Mouse (Mus musculus) kidney, embryonic 14.5 days (tissue): ENCODE measurements around the gene Smim12. TPM values are rescaled to one million over a fixed set of nuclear protein-coding genes. Genes with fewer than 3 reads are reported as not detected.

ENCODE experiments used
- ATAC-seq: fragments of 200-750 bp; cut with Nextera tagmentation; 2 replicates; pipeline ENCODE4 v1.8.0; 2017; ENCODE audit warnings: moderate number of reproducible peaks, mild to moderate bottlenecking, moderate TSS enrichment, moderate library complexity; ENCODE audit not compliant: low FRiP score, low TSS enrichment
- H3K27ac ChIP-seq: fragments of 300-500 bp; sonication (generic); 2 replicates; pipeline ENCODE4 v1.5.1; 2014; ENCODE audit warnings: low read depth, mild to moderate bottlenecking, low read length, moderate library complexity, mixed read lengths
- H3K27me3 ChIP-seq: fragments of 300-500 bp; sonication (generic); 2 replicates; pipeline ENCODE4 v1.6.1; 2014; ENCODE audit warnings: mild to moderate bottlenecking, low read length; ENCODE audit not compliant: control insufficient read depth, insufficient read depth
- H3K36me3 ChIP-seq: fragments of 300-500 bp; sonication (generic); 2 replicates; pipeline ENCODE4 v1.6.1; 2014; ENCODE audit warnings: low read length, mixed read lengths; ENCODE audit not compliant: control insufficient read depth, insufficient read depth
- H3K4me1 ChIP-seq: fragments of 300-500 bp; sonication (generic); 2 replicates; pipeline ENCODE4 v1.6.1; 2014; ENCODE audit warnings: low read length, mixed read lengths; ENCODE audit not compliant: control insufficient read depth, insufficient read depth
- H3K4me2 ChIP-seq: fragments of 300-500 bp; sonication (generic); replicated peaks from 2 replicates; pipeline ENCODE4 v1.6.1; 2014; ENCODE audit warnings: low read depth, mild to moderate bottlenecking, low read length
- H3K4me3 ChIP-seq: fragments of 300-500 bp; sonication (generic); 2 replicates; pipeline ENCODE4 v1.5.1; 2014; ENCODE audit warnings: mild to moderate bottlenecking, low read length
- H3K9ac ChIP-seq: fragments of 300-500 bp; sonication (generic); 2 replicates; pipeline ENCODE4 v1.6.1; 2014; ENCODE audit warnings: low read depth, mild to moderate bottlenecking, low read length, moderate library complexity
- H3K9me3 ChIP-seq: fragments of 300-500 bp; sonication (generic); 2 replicates; pipeline ENCODE4 v1.6.1; 2016; ENCODE audit warnings: low read length; ENCODE audit not compliant: control insufficient read depth
- WGBS: fragments of 180-500 bp; shearing (Covaris S2); extraction: QIAGEN DNeasy Blood & Tissue Kit; methylation state at CpG from one replicate; pipeline ENCODE4 v1.1.7; 2014; 5-methylcytosine and 5-hydroxymethylcytosine counted together
- polyA plus RNA-seq: library from polyadenylated mRNA; unstranded; fragments of >200 nt; fragmentation: Nextera tagmentation; extraction: Ambion mirVana; gene quantifications from 2 replicates; pipeline ENCODE4 v1.2.1, GENCODE M21; 2014

Gene Smim12
- polyA plus RNA-seq, 1 experiment from 2014 or later = 55.2 TPM

GRCm38 (mm10) chr4:127227051-127227673, 16.4 kb upstream of the Smim12 start:
- Histone ChIP-seq H3K9me3 (no peaks in the 10 kb centered on the region), H3K27ac (no peak overlapping the region), H3K36me3 (no peaks in the 10 kb centered on the region), H3K27me3 (peaks cover 49% of the 10 kb centered on the region), H3K9ac (no peak overlapping the region), H3K4me2 (0 out of 2 replicates have a peak overlapping the region, but pooled peaks have one; percentile 15), H3K4me3 (no peak overlapping the region; the same call in 1 of the 2 replicates), H3K4me1 (no peaks in the 10 kb centered on the region)
- 19% methylated on average over 17 of the region's 17 CpGs for WGBS
- no peak for ATAC-seq

- Histone ChIP-seq H3K9ac (no peak overlapping the region), H3K9me3 (no peaks in the 10 kb centered on the region), H3K36me3 (no peaks in the 10 kb centered on the region), H3K27ac (no peak overlapping the region), H3K4me2 (no peak overlapping the region), H3K4me3 (no peak overlapping the region), H3K27me3 (peaks cover 14% of the 10 kb centered on the region), H3K4me1 (peaks cover 7% of the 10 kb centered on the region; the same call in 1 of the 2 replicates)
- whole genome bisulfite sequencing = 42% methylated on average over 6 of the region's 6 CpGs
- ATAC-seq = no peak
These were observed 11.6 kb upstream of the Smim12 start for GRCm38 (mm10) chr4:127232028-127232427.

- peaks cover 16% of the 10 kb centered on the region for H3K27me3 ChIP-seq
These were observed 11.0 kb upstream of the Smim12 start for GRCm38 (mm10) chr4:127232551-127232950.

GRCm38 (mm10) chr4:127233416-127234125, 10.0 kb upstream of the Smim12 start:
- Histone ChIP-seq H3K36me3 (no peaks in the 10 kb centered on the region), H3K4me2 (no peak overlapping the region), H3K27me3 (peaks cover 17% of the 10 kb centered on the region), H3K4me1 (peaks cover 7% of the 10 kb centered on the region; the same call in 1 of the 2 replicates), H3K4me3 (no peak overlapping the region), H3K9me3 (no peaks in the 10 kb centered on the region), H3K9ac (no peak overlapping the region), H3K27ac (no peak overlapping the region)
- ATAC-seq = no peak
- 88% methylated on average over 39 of the region's 40 CpGs for WGBS

More at GRCm38 (mm10) chr4:127232551-127232950, 11.0 kb upstream of the Smim12 start:
- ATAC-seq = no peak
- Histone ChIP-seq H3K27ac (no peak overlapping the region), H3K9me3 (no peaks in the 10 kb centered on the region), H3K4me1 (peaks cover 7% of the 10 kb centered on the region; the same call in 1 of the 2 replicates), H3K9ac (no peak overlapping the region), H3K4me2 (no peak overlapping the region), H3K36me3 (no peaks in the 10 kb centered on the region), H3K4me3 (no peak overlapping the region)
- WGBS = 69% methylated on average over 5 of the region's 5 CpGs

- Histone ChIP-seq H3K27ac (no peak overlapping the region), H3K36me3 (no peaks in the 10 kb centered on the region), H3K9me3 (no peaks in the 10 kb centered on the region), H3K4me2 (peak overlapping the region; percentile 96), H3K27me3 (peaks cover 17% of the 10 kb centered on the region), H3K4me3 (peak overlapping the region; percentile 40), H3K4me1 (peaks cover 7% of the 10 kb centered on the region; the same call in 1 of the 2 replicates), H3K9ac (peak overlapping the region; percentile 62)
- ATAC-seq = peak; percentile 83
- under 1% methylated on average over 53 of the region's 67 CpGs for WGBS
These were observed 7.7 kb upstream of the Smim12 start for GRCm38 (mm10) chr4:127235742-127236487.

- peak; percentile 69; the same call in 1 of the 2 replicates for ATAC-seq
- Histone ChIP-seq H3K4me1 (peaks cover 7% of the 10 kb centered on the region; the same call in 1 of the 2 replicates), H3K27me3 (peaks cover 17% of the 10 kb centered on the region), H3K36me3 (no peaks in the 10 kb centered on the region), H3K9me3 (no peaks in the 10 kb centered on the region), H3K4me2 (peak overlapping the region; percentile 96), H3K9ac (peak overlapping the region; percentile 62; the same call in 1 of the 2 replicates), H3K27ac (no peak overlapping the region), H3K4me3 (peak overlapping the region; percentile 40)
- WGBS = 2% methylated on average over 14 of the region's 14 CpGs
These were observed 7.0 kb upstream of the Smim12 start for GRCm38 (mm10) chr4:127236631-127237030.

GRCm38 (mm10) chr4:127237271-127237670, 6.3 kb upstream of the Smim12 start:
- Histone ChIP-seq H3K4me2 (no peak overlapping the region), H3K36me3 (no peaks in the 10 kb centered on the region), H3K9me3 (no peaks in the 10 kb centered on the region), H3K9ac (no peak overlapping the region), H3K27ac (no peak overlapping the region), H3K27me3 (peaks cover 17% of the 10 kb centered on the region), H3K4me1 (peaks cover 7% of the 10 kb centered on the region; the same call in 1 of the 2 replicates), H3K4me3 (no peak overlapping the region)
- WGBS = 59% methylated on average over 10 of the region's 10 CpGs
- no peak for ATAC-seq

GRCm38 (mm10) chr4:127242696-127243095, 888 bp upstream of the Smim12 start:
- no peak for ATAC-seq
- Histone ChIP-seq H3K9me3 (no peaks in the 10 kb centered on the region), H3K27me3 (peaks cover 4% of the 10 kb centered on the region; the same call in 1 of the 2 replicates), H3K4me1 (peaks cover 9% of the 10 kb centered on the region; the same call in 1 of the 2 replicates), H3K4me2 (no peak overlapping the region), H3K9ac (no peak overlapping the region), H3K36me3 (peaks cover 8% of the 10 kb centered on the region; the same call in 1 of the 2 replicates), H3K4me3 (no peak overlapping the region), H3K27ac (no peak overlapping the region)
- WGBS = 70% methylated on average over 6 of the region's 6 CpGs
